Mouse (Mus musculus) liver, embryonic 16.5 days (tissue): ENCODE results near the gene Zfr2. TPM values are rescaled to one million over a fixed set of nuclear protein-coding genes. Genes with fewer than 3 reads are reported as not detected.

Experiments used
- ATAC-seq: fragments of 200-750 bp; cut with Nextera tagmentation; 2 replicates; pipeline ENCODE4 v1.8.0; 2017; ENCODE audit warnings: low read depth, mild to moderate bottlenecking, moderate number of reproducible peaks, moderate library complexity
- H3K27ac ChIP-seq: fragments of 300-500 bp; sonication (generic); 2 replicates; pipeline ENCODE4 v1.5.1; 2014; ENCODE audit warnings: mild to moderate bottlenecking, low read length
- H3K27me3 ChIP-seq: fragments of 300-500 bp; sonication (generic); 2 replicates; pipeline ENCODE4 v1.6.1; 2014; ENCODE audit warnings: low read depth, low read length, mixed read lengths; ENCODE audit not compliant: control insufficient read depth, insufficient read depth
- H3K36me3 ChIP-seq: fragments of 300-500 bp; sonication (generic); 2 replicates; pipeline ENCODE4 v1.6.1; 2014; ENCODE audit warnings: mild to moderate bottlenecking; ENCODE audit not compliant: control insufficient read depth, insufficient read depth
- H3K4me1 ChIP-seq: fragments of 300-500 bp; sonication (generic); 2 replicates; pipeline ENCODE4 v1.6.1; 2014; ENCODE audit warnings: low read depth, low read length, mixed read lengths; ENCODE audit not compliant: control insufficient read depth
- H3K4me2 ChIP-seq: fragments of 300-500 bp; sonication (generic); 2 replicates; pipeline ENCODE4 v1.6.1; 2014; ENCODE audit warnings: low read depth, low read length, mixed read lengths
- H3K4me3 ChIP-seq: fragments of 300-500 bp; sonication (generic); 2 replicates; pipeline ENCODE4 v1.5.1; 2014; ENCODE audit warnings: low read depth, mild to moderate bottlenecking, low read length
- H3K9ac ChIP-seq: fragments of 300-500 bp; sonication (generic); 2 replicates; pipeline ENCODE4 v1.6.1; 2014; ENCODE audit warnings: low read depth, low read length
- H3K9me3 ChIP-seq: fragments of 300-500 bp; sonication (generic); replicated peaks from 2 replicates; pipeline ENCODE4 v1.6.1; 2016; ENCODE audit warnings: low read length; ENCODE audit not compliant: control insufficient read depth
- WGBS: fragments of 180-500 bp; shearing (Covaris S2); extraction: QIAGEN DNeasy Blood & Tissue Kit; methylation state at CpG from one replicate; pipeline ENCODE4 v1.1.7; 2014; ENCODE audit not compliant: insufficient replicate concordance; 5-methylcytosine and 5-hydroxymethylcytosine counted together
- polyA plus RNA-seq: library from polyadenylated mRNA; unstranded; fragments of >200 nt; fragmentation: Nextera tagmentation; extraction: Ambion mirVana; gene quantifications from 2 replicates; pipeline ENCODE4 v1.2.1, GENCODE M21; 2015

The Zfr2 gene
- polyA plus RNA-seq, 1 experiment from 2014 or later, result 0.59 TPM

GRCm38 (mm10) chr10:81200141-81200540 lies 32.8 kb upstream of the Zfr2 start:
- Histone ChIP-seq H3K9ac (no peak overlapping the region), H3K4me1 (peaks cover 10% of the 10 kb centered on the region), H3K9me3 (no peaks in the 10 kb centered on the region), H3K27me3 (peaks cover 36% of the 10 kb centered on the region), H3K27ac (no peak overlapping the region), H3K4me3 (no peak overlapping the region), H3K4me2 (no peak overlapping the region), H3K36me3 (no peaks in the 10 kb centered on the region)
- WGBS, result 73% methylated on average over 13 of the region's 13 CpGs
- no peak for ATAC-seq

- Histone ChIP-seq H3K27me3 (peaks cover 30% of the 10 kb centered on the region), H3K9me3 (no peaks in the 10 kb centered on the region), H3K4me3 (no peak overlapping the region), H3K36me3 (no peaks in the 10 kb centered on the region), H3K27ac (no peak overlapping the region), H3K4me1 (peaks cover 10% of the 10 kb centered on the region), H3K4me2 (no peak overlapping the region), H3K9ac (no peak overlapping the region)
- WGBS, result 63% methylated on average over 20 of the region's 20 CpGs
- no peak for ATAC-seq
Measured at GRCm38 (mm10) chr10:81200605-81201287, 32.2 kb upstream of the Zfr2 start.

GRCm38 (mm10) chr10:81201807-81202758 lies 30.9 kb upstream of the Zfr2 start, which contains the start of gene Nmrk2:
Gene Nmrk2, minus strand, starts transcription at chr10:81202051.
- no peak for ATAC-seq
- WGBS, result 64% methylated on average over 13 of the region's 13 CpGs
- no peaks in the 10 kb centered on the region for H3K36me3 ChIP-seq
- peaks cover 17% of the 10 kb centered on the region for H3K27me3 ChIP-seq
- H3K9me3 ChIP-seq, result no peaks in the 10 kb centered on the region
- no peak within 1 kb of the TSS for H3K4me3 ChIP-seq
- H3K4me1 ChIP-seq, result peaks cover 10% of the 10 kb centered on the region
- no peak within 1 kb of the TSS for H3K9ac ChIP-seq
- no peak within 1 kb of the TSS for H3K4me2 ChIP-seq
- no peak within 1 kb of the TSS for H3K27ac ChIP-seq

DNA sequence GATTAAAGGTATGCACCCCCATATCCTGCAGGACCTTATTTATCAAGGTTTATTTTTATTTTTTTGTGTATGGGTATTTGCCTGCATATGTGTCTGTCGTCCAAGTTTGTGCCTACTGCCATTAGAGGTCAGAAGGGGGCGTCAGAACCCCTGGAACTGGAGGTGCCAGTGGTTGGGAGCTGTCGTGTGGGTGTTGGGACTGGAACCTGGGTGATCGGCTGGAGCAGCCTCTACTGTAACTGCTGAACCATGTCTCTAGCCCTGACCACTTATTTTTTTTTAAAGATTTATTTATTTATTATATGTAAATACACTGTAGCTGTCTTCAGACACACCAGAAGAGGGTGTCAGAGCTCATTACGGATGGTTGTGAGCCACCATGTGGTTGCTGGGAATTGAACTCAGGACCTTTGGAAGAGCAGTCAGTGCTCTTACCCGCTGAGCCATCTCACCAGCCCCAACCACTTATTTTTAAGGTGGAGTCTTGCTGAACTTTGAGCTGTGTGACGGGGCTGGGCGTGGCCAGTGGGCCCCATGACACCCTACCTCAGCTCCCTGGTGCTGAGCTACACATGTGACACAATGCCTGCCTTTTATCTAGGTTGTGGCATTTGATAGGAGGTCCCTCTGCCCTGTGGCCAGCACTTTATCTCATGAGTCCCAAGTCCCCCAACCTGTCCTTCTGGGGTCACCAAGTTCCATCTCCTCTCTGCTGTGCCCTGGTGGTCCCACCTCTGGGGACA lies 29.8 kb upstream of the Zfr2 start:
- WGBS, result 32% methylated on average over 8 of the region's 8 CpGs
- peak; percentile 80 for ATAC-seq
- no peaks in the 10 kb centered on the region for H3K9me3 ChIP-seq
- H3K9ac ChIP-seq, result no peak overlapping the region
- peaks cover 10% of the 10 kb centered on the region for H3K4me1 ChIP-seq
- no peaks in the 10 kb centered on the region for H3K36me3 ChIP-seq
- H3K4me3 ChIP-seq, result no peak overlapping the region
- H3K4me2 ChIP-seq, result no peak overlapping the region
- H3K27ac ChIP-seq, result no peak overlapping the region
- peaks cover 12% of the 10 kb centered on the region for H3K27me3 ChIP-seq

DNA sequence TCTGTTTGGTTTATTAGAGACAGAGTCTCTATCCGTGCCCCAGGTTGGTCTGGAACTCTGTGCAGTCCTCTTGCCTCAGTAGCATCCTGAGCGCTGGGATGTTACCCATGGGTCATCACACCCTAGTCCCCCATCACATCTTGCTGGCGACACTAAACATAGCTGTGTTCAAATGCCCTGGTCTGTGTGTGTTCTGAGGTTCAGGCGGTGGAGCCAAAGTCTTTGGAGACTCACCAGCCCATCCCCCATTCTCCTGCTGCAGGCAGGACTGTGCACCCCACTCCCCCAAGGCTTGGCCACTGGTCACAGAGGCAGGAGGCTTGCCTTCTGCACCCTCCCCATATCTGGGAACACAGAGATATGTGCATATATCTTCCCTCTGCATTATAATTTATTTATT lies 28.8 kb upstream of the Zfr2 start:
- peaks cover 10% of the 10 kb centered on the region for H3K4me1 ChIP-seq
- no peak overlapping the region for H3K27ac ChIP-seq
- H3K9me3 ChIP-seq, result no peaks in the 10 kb centered on the region
- H3K36me3 ChIP-seq, result no peaks in the 10 kb centered on the region
- H3K4me3 ChIP-seq, result no peak overlapping the region
- WGBS, result 69% methylated on average over 4 of the region's 4 CpGs
- H3K27me3 ChIP-seq, result peaks cover 8% of the 10 kb centered on the region
- no peak overlapping the region for H3K9ac ChIP-seq
- ATAC-seq, result no peak
- H3K4me2 ChIP-seq, result no peak overlapping the region

DNA sequence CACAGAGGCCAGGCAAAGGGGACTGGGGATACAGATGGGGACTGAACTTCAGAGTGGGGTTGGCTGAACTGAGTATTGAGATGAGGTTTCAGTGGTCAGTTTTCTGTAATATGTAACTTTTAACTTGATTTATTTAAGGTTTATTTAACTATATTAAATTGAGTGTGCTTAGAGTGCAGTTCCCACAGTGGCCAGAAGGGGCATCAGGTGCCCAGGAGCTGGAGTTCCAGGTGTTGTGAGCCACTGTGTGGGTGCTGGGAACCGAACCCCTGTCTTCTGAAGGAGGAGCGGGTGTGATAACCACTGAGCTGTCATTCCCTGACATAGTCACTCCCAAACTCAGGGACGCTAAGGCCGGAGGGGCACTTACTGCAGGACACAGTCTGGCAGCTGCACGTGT lies 22.8 kb upstream of the Zfr2 start:
- Histone ChIP-seq H3K9me3 (no peaks in the 10 kb centered on the region; the same call in 1 of the 2 replicates), H3K36me3 (no peaks in the 10 kb centered on the region), H3K4me2 (no peak overlapping the region), H3K4me3 (no peak overlapping the region), H3K4me1 (no peaks in the 10 kb centered on the region), H3K27ac (no peak overlapping the region), H3K9ac (no peak overlapping the region), H3K27me3 (no peaks in the 10 kb centered on the region; the same call in 1 of the 2 replicates)
- 82% methylated on average over 5 of the region's 5 CpGs for WGBS
- ATAC-seq, result no peak

- Histone ChIP-seq H3K36me3 (no peaks in the 10 kb centered on the region), H3K9ac (no peak overlapping the region), H3K4me3 (no peak overlapping the region), H3K4me2 (no peak overlapping the region), H3K4me1 (no peaks in the 10 kb centered on the region), H3K9me3 (no peaks in the 10 kb centered on the region), H3K27ac (no peak overlapping the region), H3K27me3 (no peaks in the 10 kb centered on the region; the same call in 1 of the 2 replicates)
- ATAC-seq, result no peak
- 67% methylated on average over 6 of the region's 6 CpGs for WGBS
Measured at GRCm38 (mm10) chr10:81216260-81216659, 16.7 kb upstream of the Zfr2 start.

DNA sequence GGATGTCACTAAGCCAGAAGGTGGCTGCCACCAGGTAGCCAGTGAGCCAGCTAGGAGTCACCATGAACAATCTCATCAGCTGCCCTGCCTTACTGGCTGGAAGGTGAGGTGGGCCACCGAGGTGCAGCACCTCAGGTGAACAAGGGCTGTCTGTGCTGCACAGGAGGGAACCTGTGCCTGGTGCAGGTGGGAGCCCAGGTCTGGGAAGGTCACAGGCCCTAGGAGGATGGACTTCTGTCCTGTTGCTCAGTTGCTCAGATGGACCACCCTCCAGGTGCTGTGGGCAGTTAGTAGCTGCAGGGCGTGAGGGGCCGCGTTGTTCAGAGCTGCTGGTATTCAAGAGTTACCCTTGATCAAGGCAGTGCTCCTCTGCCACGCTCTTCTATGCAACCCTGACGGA lies 16.1 kb upstream of the Zfr2 start:
- Histone ChIP-seq H3K27me3 (no peaks in the 10 kb centered on the region; the same call in 1 of the 2 replicates), H3K4me3 (no peak overlapping the region), H3K9me3 (no peaks in the 10 kb centered on the region), H3K27ac (no peak overlapping the region), H3K4me2 (no peak overlapping the region), H3K36me3 (no peaks in the 10 kb centered on the region), H3K9ac (no peak overlapping the region), H3K4me1 (peaks cover 4% of the 10 kb centered on the region; the same call in 1 of the 2 replicates)
- WGBS, result 67% methylated on average over 6 of the region's 6 CpGs
- ATAC-seq, result no peak
